In genomic region chrX:73744774-73745481, GRCm38 (mm10) we compare ENCODE assay signal across 20 mouse cellular contexts. TPM values are rescaled to one million over a fixed set of nuclear protein-coding genes. Genes with fewer than 3 reads are reported as not detected.
DNase-seq lines count a peak whose midpoint lies in the region; ATAC-seq and TF ChIP-seq lines count a peak whose summit lies in the region.
"Had no signal": no experiment of that assay in that cellular context is flagged by ENCODE, and none has a peak within 500 bp of the region (broad histone marks: within the 10 kb centered on the region; RNA-seq: fewer than 3 reads in every experiment).

No protein-coding gene starts in this region.

- intact Hi-C loops in heart, postnatal 25 days (cut with DNase I), result no loop called here
- intact Hi-C loops in left cerebral cortex, postnatal 36 days (cut with DNase I), result no loop called here

- TF ChIP-seq EP300 in stomach, postnatal 0 days (optimal IDR thresholded peaks at IDR 0.05), result no peak

- DNase-seq in lung, postnatal 25 days (ENCODE audit: low spot score), result no peak
- DNase-seq in MEL-GATA-1-ER (ENCODE audit: extremely low read depth, low read depth), result peak; percentile 4
- DNase-seq in c-Kit-positive CD71-positive TER-119-negative erythroid progenitor cells, embryonic 14.5 days (ENCODE audit: low read depth), result peak; percentile 1
- no peak for DNase-seq in stomach, postnatal 0 days (ENCODE audit: low spot score)
- DNase-seq in heart, postnatal 25 days (ENCODE audit: low spot score), result no peak
- DNase-seq in left cerebral cortex, postnatal 36 days (ENCODE audit: low spot score in 2 of 2), result no peak
- DNase-seq: adrenal gland, postnatal 14 days; cerebellum, adult 18-20 months; cerebellum, adult 9-11 months; cerebellum, postnatal 36 days; gastrocnemius, postnatal 25 days had no signal

- TF ChIP-seq CTCF in stomach, postnatal 0 days (IDR thresholded peaks at IDR 0.05; ENCODE audit: low read depth), result no peak

- no peaks in the 10 kb centered on the region for H3K4me1 ChIP-seq in lung, embryonic 15.5 days
- no peaks in the 10 kb centered on the region for H3K4me1 ChIP-seq in stomach, postnatal 0 days (replicated peaks; ENCODE audit: control insufficient read depth, insufficient read depth)
- H3K4me1 ChIP-seq: embryonic facial prominence, embryonic 13.5 days; forebrain, embryonic 12.5 days; heart, embryonic 13.5 days; hindbrain, embryonic 13.5 days had no signal

- H3K9ac ChIP-seq in lung, embryonic 15.5 days, result no peak overlapping the region
- no peak overlapping the region for H3K9ac ChIP-seq in stomach, postnatal 0 days (ENCODE audit: low read length)
- H3K9ac ChIP-seq: embryonic facial prominence, embryonic 13.5 days; forebrain, embryonic 12.5 days; heart, embryonic 13.5 days; hindbrain, embryonic 13.5 days had no signal

- H3K27ac ChIP-seq in lung, embryonic 15.5 days, result peak overlapping the region; percentile 76
- no peak overlapping the region for H3K27ac ChIP-seq in stomach, postnatal 0 days (replicated peaks)
- H3K27ac ChIP-seq: embryonic facial prominence, embryonic 13.5 days; forebrain, embryonic 12.5 days; heart, embryonic 13.5 days; hindbrain, embryonic 13.5 days had no signal

- ATAC-seq in lung, embryonic 15.5 days (ENCODE audit: borderline replicate concordance, extremely low read depth, low FRiP score, low TSS enrichment), result no peak
- peak; percentile 49; the same call in 1 of the 2 replicates for ATAC-seq in stomach, postnatal 0 days (ENCODE audit: low FRiP score, low TSS enrichment)
- ATAC-seq: activated CD4-positive, CD25-positive, alpha-beta regulatory T cell, adult 4 months; forebrain, embryonic 16.5 days had no signal

- no peak overlapping the region for H3K4me2 ChIP-seq in lung, embryonic 15.5 days
- H3K4me2 ChIP-seq in stomach, postnatal 0 days (replicated peaks; ENCODE audit: low read depth), result no peak overlapping the region
- H3K4me2 ChIP-seq: embryonic facial prominence, embryonic 13.5 days; forebrain, embryonic 12.5 days; heart, embryonic 13.5 days; hindbrain, embryonic 13.5 days had no signal

- no peak overlapping the region for H3K4me3 ChIP-seq in lung, embryonic 15.5 days
- H3K4me3 ChIP-seq in stomach, postnatal 0 days (ENCODE audit: low read depth, low read length), result no peak overlapping the region
- H3K4me3 ChIP-seq: embryonic facial prominence, embryonic 13.5 days; forebrain, embryonic 12.5 days; heart, embryonic 13.5 days; hindbrain, embryonic 13.5 days had no signal

- H3K9me3 ChIP-seq in lung, embryonic 15.5 days, result no peaks in the 10 kb centered on the region
- no peaks in the 10 kb centered on the region for H3K9me3 ChIP-seq in stomach, postnatal 0 days (ENCODE audit: control insufficient read depth, low read length)
- H3K9me3 ChIP-seq: embryonic facial prominence, embryonic 13.5 days; forebrain, embryonic 12.5 days; heart, embryonic 13.5 days; hindbrain, embryonic 13.5 days had no signal

- H3K36me3 ChIP-seq in lung, embryonic 15.5 days, result no peaks in the 10 kb centered on the region
- no peaks in the 10 kb centered on the region for H3K36me3 ChIP-seq in stomach, postnatal 0 days (ENCODE audit: control insufficient read depth, insufficient read depth, low read length)
- H3K36me3 ChIP-seq: embryonic facial prominence, embryonic 13.5 days; forebrain, embryonic 12.5 days; heart, embryonic 13.5 days; hindbrain, embryonic 13.5 days had no signal

- no peaks in the 10 kb centered on the region for H3K27me3 ChIP-seq in lung, embryonic 15.5 days
- H3K27me3 ChIP-seq in stomach, postnatal 0 days (ENCODE audit: control insufficient read depth, insufficient read depth, low read length), result no peaks in the 10 kb centered on the region
- H3K27me3 ChIP-seq: embryonic facial prominence, embryonic 13.5 days; forebrain, embryonic 12.5 days; heart, embryonic 13.5 days; hindbrain, embryonic 13.5 days had no signal

- 33% methylated on average over 1 of the region's 1 CpGs for WGBS in lung, embryonic 15.5 days
- WGBS in stomach, postnatal 0 days, result 65% methylated on average over 1 of the region's 1 CpGs

RNA-seq across cellular contexts. Expression of gene Plxnb3, which starts 12.0 kb away (rescaled TPM):
- 0.30 and 0.67 TPM in 2 replicates for polyA plus RNA-seq in lung, embryonic 15.5 days (2015; fragmentation: Nextera tagmentation; extraction: Ambion mirVana)
- 0.30 and 0.36 TPM in 2 replicates for polyA plus RNA-seq in stomach, postnatal 0 days (2015; fragmentation: Nextera tagmentation; extraction: Ambion mirVana)
- 1 to 10 TPM; 1.6 to 1.7 TPM for total RNA-seq in heart, postnatal 25 days (2021)
- 10 to 100 TPM in 1 of 2 experiments, 1 to 10 TPM in 1; 9.8 to 10.2 TPM for total RNA-seq in left cerebral cortex, postnatal 36 days (2021)
- total RNA-seq: hematopoietic stem cell, adult 5-6 weeks had no signal
- polyA plus RNA-seq: activated CD4-positive, CD25-positive, alpha-beta regulatory T cell, adult 4 months had no signal

RNA-seq across cellular contexts. Expression of gene Abcd1, which starts 28.5 kb away (rescaled TPM):
- 23.3 and 25.1 TPM in 2 replicates for polyA plus RNA-seq in lung, embryonic 15.5 days (2015; fragmentation: Nextera tagmentation; extraction: Ambion mirVana)
- polyA plus RNA-seq in stomach, postnatal 0 days (2015; fragmentation: Nextera tagmentation; extraction: Ambion mirVana), result 9.3 and 9.4 TPM in 2 replicates
- total RNA-seq in heart, postnatal 25 days (2021), result 10 to 100 TPM; 29.1 to 30.6 TPM
- total RNA-seq in left cerebral cortex, postnatal 36 days (2021), result 10 to 100 TPM; 11.8 to 13.6 TPM

RNA-seq across cellular contexts. Expression of gene Bcap31, which starts 29.0 kb away (rescaled TPM):
- 287 and 292 TPM in 2 replicates for polyA plus RNA-seq in lung, embryonic 15.5 days (2015; fragmentation: Nextera tagmentation; extraction: Ambion mirVana)
- polyA plus RNA-seq in stomach, postnatal 0 days (2015; fragmentation: Nextera tagmentation; extraction: Ambion mirVana), result 270 and 283 TPM in 2 replicates
- total RNA-seq in heart, postnatal 25 days (2021), result 10 to 100 TPM; 76.5 to 81.9 TPM
- 10 to 100 TPM; 77.9 to 83.8 TPM for total RNA-seq in left cerebral cortex, postnatal 36 days (2021)

RNA-seq across cellular contexts. Expression of gene Srpk3, which starts 29.3 kb away (rescaled TPM):
- polyA plus RNA-seq in lung, embryonic 15.5 days (2015; fragmentation: Nextera tagmentation; extraction: Ambion mirVana), result 3.7 and 5.4 TPM in 2 replicates
- 2.2 and 2.6 TPM in 2 replicates for polyA plus RNA-seq in stomach, postnatal 0 days (2015; fragmentation: Nextera tagmentation; extraction: Ambion mirVana)
- total RNA-seq in heart, postnatal 25 days (2021), result 10 to 100 TPM; 29.5 to 32.8 TPM
- 10 to 100 TPM in 1 of 2 experiments, 1 to 10 TPM in 1; 8.2 to 10.4 TPM for total RNA-seq in left cerebral cortex, postnatal 36 days (2021)
- total RNA-seq: granulocyte monocyte progenitor cell, adult 5-6 weeks; hematopoietic stem cell, adult 5-6 weeks had no signal

RNA-seq across cellular contexts. Expression of gene Idh3g, which starts 41.8 kb away (rescaled TPM):
- 225 and 230 TPM in 2 replicates for polyA plus RNA-seq in lung, embryonic 15.5 days (2015; fragmentation: Nextera tagmentation; extraction: Ambion mirVana)
- polyA plus RNA-seq in stomach, postnatal 0 days (2015; fragmentation: Nextera tagmentation; extraction: Ambion mirVana), result 130 and 133 TPM in 2 replicates
- total RNA-seq in heart, postnatal 25 days (2021), result 100 to 1,000 TPM; 607 to 615 TPM
- total RNA-seq in left cerebral cortex, postnatal 36 days (2021), result 100 to 1,000 TPM; 179 to 205 TPM

Comparison
In these comparisons a context has a peak if more than half of its experiments do, and no peak if none do; other contexts are left out.
1. DNase-seq: peak in MEL-GATA-1-ER (single experiment) and c-Kit-positive CD71-positive TER-119-negative erythroid progenitor cells, embryonic 14.5 days (single experiment); none in lung, postnatal 25 days (single experiment), stomach, postnatal 0 days (single experiment), heart, postnatal 25 days (single experiment) and left cerebral cortex, postnatal 36 days (0 of 2).
2. RNA of gene Plxnb3, which starts 12.0 kb away (total RNA-seq): 9.8 to 10.2 TPM in left cerebral cortex, postnatal 36 days; 1.6 to 1.7 TPM in heart, postnatal 25 days; every median in the first group is over 4 times any median in the second.